Mouse (Mus musculus): ENCODE measurements around the gene Calm2.

Calm2 gene

GRCm38 (mm10) chr17:87459750-87460668, 13.3 kb upstream of the Calm2 start:
- intact Hi-C loops (cut with DNase I): no loop called here

GRCm38 (mm10) chr17:87458911-87459749, 12.4 kb upstream of the Calm2 start:
- intact Hi-C loops (cut with DNase I): no loop called here

- intact Hi-C loops (cut with DNase I): no loop called here
Measured at GRCm38 (mm10) chr17:87457961-87458360, 11.2 kb upstream of the Calm2 start.

GRCm38 (mm10) chr17:87454121-87454520, 7.4 kb upstream of the Calm2 start:
- intact Hi-C loops (cut with DNase I): no loop called here

GRCm38 (mm10) chr17:87453336-87453735, 6.6 kb upstream of the Calm2 start:
- intact Hi-C loops (cut with DNase I): no loop called here

- intact Hi-C loops (cut with DNase I): loop anchor here (5.0 kb wide), 1 partner anchor 132 kb away; no protein-coding TSS in a partner anchor
Measured at GRCm38 (mm10) chr17:87448881-87449280, 2.1 kb upstream of the Calm2 start.

- intact Hi-C loops (cut with DNase I): loop anchor here (5.0 kb wide), 1 partner anchor 131 kb away; no protein-coding TSS in a partner anchor
Measured at GRCm38 (mm10) chr17:87448339-87448738, 1.6 kb upstream of the Calm2 start.

- intact Hi-C loops (cut with DNase I): loop anchor here (2.0 to 5.0 kb wide), 2 partner anchors 83 to 130 kb away; no protein-coding TSS in a partner anchor
Measured at GRCm38 (mm10) chr17:87447612-87448200, 971 bp upstream of the Calm2 start.

GRCm38 (mm10) chr17:87445917-87446766, 593 bp downstream of the Calm2 start:
- intact Hi-C loops (cut with DNase I): loop anchor here (2.0 to 5.0 kb wide), 2 partner anchors 85 to 129 kb away; no protein-coding TSS in a partner anchor

- intact Hi-C loops (cut with DNase I): loop anchor here (5.0 kb wide), 1 partner anchor 128 kb away; no protein-coding TSS in a partner anchor
Measured at GRCm38 (mm10) chr17:87445337-87445916, 1.3 kb downstream of the Calm2 start.

- intact Hi-C loops (cut with DNase I): loop anchor here (5.0 kb wide), 2 partner anchors 127 to 128 kb away; no protein-coding TSS in a partner anchor
Measured at GRCm38 (mm10) chr17:87444763-87445162, 2.0 kb downstream of the Calm2 start.

- intact Hi-C loops (cut with DNase I): loop anchor here (5.0 kb wide), 1 partner anchor 131 kb away; no protein-coding TSS in a partner anchor
Measured at GRCm38 (mm10) chr17:87441537-87441936, 5.2 kb downstream of the Calm2 start.

- intact Hi-C loops (cut with DNase I): no loop called here
Measured at GRCm38 (mm10) chr17:87439441-87439840, 7.3 kb downstream of the Calm2 start.

- intact Hi-C loops (cut with DNase I): no loop called here
Measured at GRCm38 (mm10) chr17:87433929-87434328, 12.8 kb downstream of the Calm2 start.

GRCm38 (mm10) chr17:87432743-87433142, 14.0 kb downstream of the Calm2 start:
- intact Hi-C loops (cut with DNase I): no loop called here

GRCm38 (mm10) chr17:87432314-87432713, 14.4 kb downstream of the Calm2 start:
- intact Hi-C loops (cut with DNase I): no loop called here

- intact Hi-C loops (cut with DNase I): no loop called here
Measured at GRCm38 (mm10) chr17:87429431-87429830, 17.3 kb downstream of the Calm2 start.

GRCm38 (mm10) chr17:87427511-87427910, 19.2 kb downstream of the Calm2 start, which contains the start of gene Stpg4:
Gene Stpg4 (minus strand): TSS chr17:87427741.
- intact Hi-C loops (cut with DNase I): no loop called here

- intact Hi-C loops (cut with DNase I): no loop called here
Measured at GRCm38 (mm10) chr17:87418082-87418481, 28.7 kb downstream of the Calm2 start.

GRCm38 (mm10) chr17:87406646-87407045, 40.1 kb downstream of the Calm2 start:
- intact Hi-C loops (cut with DNase I): no loop called here
